Mouse (Mus musculus) limb, embryonic 11.5 days (tissue): ENCODE results near the gene Rapgef2. TPM values are rescaled to one million over a fixed set of nuclear protein-coding genes. Genes with fewer than 3 reads are reported as not detected.

Experiments
- ATAC-seq: fragments of 200-750 bp; cut with Nextera tagmentation; 2 replicates; pipeline ENCODE4 v1.8.0; 2017; ENCODE audit warnings: low read depth; ENCODE audit not compliant: insufficient number of reproducible peaks, low FRiP score, low TSS enrichment
- DNase-seq: peaks from one replicate; pipeline ENCODE4 v3.0.0-alpha.2; 2015; ENCODE audit warnings: low spot score
- H3K27ac ChIP-seq: fragments of 300-500 bp; sonication (generic); replicated peaks from 2 replicates; pipeline ENCODE4 v1.5.1; 2014; ENCODE audit warnings: low read depth, mild to moderate bottlenecking, low read length
- H3K27me3 ChIP-seq: fragments of 300-500 bp; sonication (generic); 2 replicates; pipeline ENCODE4 v1.6.1; 2014; ENCODE audit warnings: mild to moderate bottlenecking, low read length, mixed read lengths; ENCODE audit not compliant: control insufficient read depth, insufficient read depth
- H3K36me3 ChIP-seq: fragments of 300-500 bp; sonication (generic); 2 replicates; pipeline ENCODE4 v1.6.1; 2014; ENCODE audit warnings: mild to moderate bottlenecking, low read length, moderate library complexity, mixed read lengths; ENCODE audit not compliant: control insufficient read depth, insufficient read depth
- H3K4me1 ChIP-seq: fragments of 300-500 bp; sonication (generic); 2 replicates; pipeline ENCODE4 v1.6.1; 2014; ENCODE audit warnings: low read length, mixed read lengths; ENCODE audit not compliant: control insufficient read depth, insufficient read depth
- H3K4me2 ChIP-seq: fragments of 300-500 bp; sonication (generic); 2 replicates; pipeline ENCODE4 v1.6.1; 2014; ENCODE audit warnings: low read depth, mild to moderate bottlenecking, moderate library complexity; ENCODE audit not compliant: severe bottlenecking
- H3K4me3 ChIP-seq: fragments of 300-500 bp; sonication (generic); 2 replicates; pipeline ENCODE4 v1.5.1; 2014; ENCODE audit warnings: low read depth, low read length
- H3K9ac ChIP-seq: fragments of 300-500 bp; sonication (generic); 2 replicates; pipeline ENCODE4 v1.6.1; 2014; ENCODE audit warnings: mild to moderate bottlenecking, low read length
- H3K9me3 ChIP-seq: fragments of 300-500 bp; sonication (generic); 2 replicates; pipeline ENCODE4 v1.6.1; 2016; ENCODE audit warnings: low read length; ENCODE audit not compliant: control insufficient read depth
- WGBS: fragments of 180-500 bp; shearing (Covaris S2); extraction: QIAGEN DNeasy Blood & Tissue Kit; methylation state at CpG from one replicate; pipeline ENCODE4 v1.1.7; 2014; 5-methylcytosine and 5-hydroxymethylcytosine counted together
- polyA plus RNA-seq: library from polyadenylated mRNA; unstranded; fragments of >200 nt; fragmentation: Nextera tagmentation; extraction: Ambion mirVana; gene quantifications from 2 replicates; pipeline ENCODE4 v1.2.1, GENCODE M21; 2014

Gene Rapgef2
- polyA plus RNA-seq, 1 experiment from 2014 or later = 5.6 TPM

GRCm38 (mm10) chr3:79119983-79120382 lies 166.3 kb downstream of the Rapgef2 start:
- H3K4me3 ChIP-seq = no peak overlapping the region

GRCm38 (mm10) chr3:79110153-79110552 lies 176.2 kb downstream of the Rapgef2 start:
- Histone ChIP-seq H3K9ac (no peak overlapping the region), H3K27ac (no peak overlapping the region), H3K9me3 (no peaks in the 10 kb centered on the region), H3K4me3 (no peak overlapping the region), H3K27me3 (no peaks in the 10 kb centered on the region), H3K36me3 (no peaks in the 10 kb centered on the region), H3K4me1 (no peaks in the 10 kb centered on the region), H3K4me2 (no peak overlapping the region)
- ATAC-seq (no peak), DNase-seq (peak; percentile 34)
- 95% methylated on average over 6 of the region's 6 CpGs for WGBS

More at GRCm38 (mm10) chr3:79119983-79120382, 166.3 kb downstream of the Rapgef2 start:
- Histone ChIP-seq H3K9me3 (no peaks in the 10 kb centered on the region), H3K27ac (no peak overlapping the region), H3K4me1 (no peaks in the 10 kb centered on the region), H3K9ac (no peak overlapping the region), H3K27me3 (no peaks in the 10 kb centered on the region), H3K36me3 (no peaks in the 10 kb centered on the region), H3K4me2 (no peak overlapping the region)
- DNase-seq = no peak
- WGBS = 94% methylated on average over 12 of the region's 12 CpGs
- ATAC-seq = no peak

- Histone ChIP-seq H3K27ac (no peak overlapping the region), H3K4me2 (no peak overlapping the region), H3K36me3 (no peaks in the 10 kb centered on the region), H3K9me3 (no peaks in the 10 kb centered on the region), H3K4me3 (no peak overlapping the region), H3K4me1 (no peaks in the 10 kb centered on the region), H3K9ac (no peak overlapping the region), H3K27me3 (no peaks in the 10 kb centered on the region)
- DNase-seq = no peak
- ATAC-seq = no peak
- whole genome bisulfite sequencing = 85% methylated on average over 6 of the region's 6 CpGs
These were observed 178.1 kb downstream of the Rapgef2 start for GRCm38 (mm10) chr3:79108246-79108645.

GRCm38 (mm10) chr3:79106360-79106759 lies 180.0 kb downstream of the Rapgef2 start:
- ATAC-seq (no peak), DNase-seq (no peak)
- Histone ChIP-seq H3K27me3 (no peaks in the 10 kb centered on the region), H3K27ac (no peak overlapping the region), H3K9ac (no peak overlapping the region), H3K4me1 (no peaks in the 10 kb centered on the region), H3K9me3 (no peaks in the 10 kb centered on the region), H3K4me3 (no peak overlapping the region), H3K4me2 (no peak overlapping the region), H3K36me3 (no peaks in the 10 kb centered on the region)
- 95% methylated on average over 2 of the region's 2 CpGs for WGBS

GRCm38 (mm10) chr3:79103604-79104003 lies 182.7 kb downstream of the Rapgef2 start:
- Histone ChIP-seq H3K4me3 (no peak overlapping the region), H3K9ac (no peak overlapping the region), H3K4me2 (no peak overlapping the region), H3K9me3 (no peaks in the 10 kb centered on the region), H3K27ac (no peak overlapping the region), H3K36me3 (no peaks in the 10 kb centered on the region; the same call in 1 of the 2 replicates), H3K27me3 (no peaks in the 10 kb centered on the region), H3K4me1 (no peaks in the 10 kb centered on the region)
- 94% methylated on average over 9 of the region's 9 CpGs for WGBS
- no peak for DNase-seq
- ATAC-seq = no peak

- WGBS = 91% methylated on average over 6 of the region's 6 CpGs
- no peak overlapping the region for H3K4me3 ChIP-seq
- H3K36me3 ChIP-seq = no peaks in the 10 kb centered on the region; the same call in 1 of the 2 replicates
- no peak for DNase-seq
- no peak overlapping the region for H3K27ac ChIP-seq
- ATAC-seq = no peak
- H3K9me3 ChIP-seq = no peaks in the 10 kb centered on the region
- H3K4me1 ChIP-seq = no peaks in the 10 kb centered on the region
- no peak overlapping the region for H3K4me2 ChIP-seq
- H3K27me3 ChIP-seq = no peaks in the 10 kb centered on the region
- H3K9ac ChIP-seq = no peak overlapping the region
These were observed 184.6 kb downstream of the Rapgef2 start for GRCm38 (mm10) chr3:79101737-79102136.

GRCm38 (mm10) chr3:79100831-79101230 lies 185.5 kb downstream of the Rapgef2 start:
- DNase-seq (no peak), ATAC-seq (no peak)
- H3K27ac ChIP-seq = no peak overlapping the region
- 94% methylated on average over 7 of the region's 7 CpGs for WGBS
- H3K4me2 ChIP-seq = no peak overlapping the region
- H3K9ac ChIP-seq = no peak overlapping the region
- H3K27me3 ChIP-seq = no peaks in the 10 kb centered on the region
- no peaks in the 10 kb centered on the region; the same call in 1 of the 2 replicates for H3K36me3 ChIP-seq
- no peak overlapping the region for H3K4me3 ChIP-seq
- H3K4me1 ChIP-seq = no peaks in the 10 kb centered on the region
- H3K9me3 ChIP-seq = no peaks in the 10 kb centered on the region

- no peak overlapping the region for H3K9ac ChIP-seq
- ATAC-seq (no peak), DNase-seq (no peak)
- H3K27ac ChIP-seq = no peak overlapping the region
- H3K4me1 ChIP-seq = no peaks in the 10 kb centered on the region
- H3K27me3 ChIP-seq = no peaks in the 10 kb centered on the region
- no peak overlapping the region for H3K4me2 ChIP-seq
- WGBS = 92% methylated on average over 7 of the region's 7 CpGs
- no peaks in the 10 kb centered on the region for H3K9me3 ChIP-seq
- H3K36me3 ChIP-seq = peaks cover 4% of the 10 kb centered on the region; the same call in 1 of the 2 replicates
- no peak overlapping the region for H3K4me3 ChIP-seq
These were observed 197.2 kb downstream of the Rapgef2 start for GRCm38 (mm10) chr3:79089091-79089490.

- H3K4me2 ChIP-seq = no peak overlapping the region
- no peak for ATAC-seq
- H3K27me3 ChIP-seq = no peaks in the 10 kb centered on the region
- no peaks in the 10 kb centered on the region for H3K9me3 ChIP-seq
- DNase-seq = no peak
- H3K36me3 ChIP-seq = peaks cover 4% of the 10 kb centered on the region; the same call in 1 of the 2 replicates
- WGBS = 92% methylated on average over 5 of the region's 5 CpGs
- no peak overlapping the region for H3K4me3 ChIP-seq
- no peaks in the 10 kb centered on the region for H3K4me1 ChIP-seq
- no peak overlapping the region for H3K9ac ChIP-seq
- H3K27ac ChIP-seq = no peak overlapping the region
These were observed 197.9 kb downstream of the Rapgef2 start for GRCm38 (mm10) chr3:79088461-79088860.
